Mouse (Mus musculus) ovary, postnatal 14 days (tissue): ENCODE measurements at regions not wholly inside any gene's neighbourhood (a gene's known extent, or its start where the extent isn't known, plus 50 kb on each side); places are given as distances from the start of the nearest gene placed in this dataset.

Source experiments
- DNase-seq: peaks from one replicate; pipeline ENCODE4 v3.0.0; 2022; ENCODE audit warnings: low spot score

GRCm38 (mm10) chr14:79852683-79853082 is 81.6 kb upstream of the Pcdh8 start:
- no peak for DNase-seq

- no peak for DNase-seq
Observed at GRCm38 (mm10) chr14:79851795-79852194, 80.7 kb upstream of the Pcdh8 start.

GRCm38 (mm10) chr14:79851231-79851630 is 80.1 kb upstream of the Pcdh8 start:
- DNase-seq = no peak

- no peak for DNase-seq
Observed at GRCm38 (mm10) chr14:79849617-79850435, 78.7 kb upstream of the Pcdh8 start.

- DNase-seq = no peak
Observed at GRCm38 (mm10) chr14:79848116-79848515, 77.0 kb upstream of the Pcdh8 start.

GRCm38 (mm10) chr14:79844306-79844705 is 73.2 kb upstream of the Pcdh8 start:
- no peak for DNase-seq

GRCm38 (mm10) chr14:79843135-79843550 is 72.0 kb upstream of the Pcdh8 start:
- peak; percentile 4 for DNase-seq

GRCm38 (mm10) chr14:79842734-79843133 is 71.6 kb upstream of the Pcdh8 start:
- no peak for DNase-seq

- no peak for DNase-seq
Observed at GRCm38 (mm10) chr14:79837101-79837500, 66.0 kb upstream of the Pcdh8 start.

GRCm38 (mm10) chr14:79836186-79836585 is 65.1 kb upstream of the Pcdh8 start:
- no peak for DNase-seq

- DNase-seq = no peak
Observed at GRCm38 (mm10) chr14:79824670-79825446, 53.7 kb upstream of the Pcdh8 start.

GRCm38 (mm10) chr14:79822453-79823117 is 51.5 kb upstream of the Pcdh8 start:
- no peak for DNase-seq

- no peak for DNase-seq
Observed at GRCm38 (mm10) chr14:79822011-79822435, 50.9 kb upstream of the Pcdh8 start.

GRCm38 (mm10) chr14:79821352-79822010 is 50.4 kb upstream of the Pcdh8 start:
- no peak for DNase-seq
